Mouse (Mus musculus) kidney, postnatal 4 days (tissue): ENCODE measurements at regions not wholly inside any gene's neighbourhood (a gene's known extent, or its start where the extent isn't known, plus 50 kb on each side); places are given as distances from the start of the nearest gene placed in this dataset.
"Not testable (repeated sequence)": the region's sequence is repeated elsewhere in the genome, so short reads cannot be mapped to it uniquely, and the experiment has no call there.

ENCODE experiments used
- DNase-seq, 2 experiments: peaks; one replicate each; pipeline ENCODE4 v3.0.0; 2021; ENCODE audit warnings: mixed read lengths in 2 of 2

DNA sequence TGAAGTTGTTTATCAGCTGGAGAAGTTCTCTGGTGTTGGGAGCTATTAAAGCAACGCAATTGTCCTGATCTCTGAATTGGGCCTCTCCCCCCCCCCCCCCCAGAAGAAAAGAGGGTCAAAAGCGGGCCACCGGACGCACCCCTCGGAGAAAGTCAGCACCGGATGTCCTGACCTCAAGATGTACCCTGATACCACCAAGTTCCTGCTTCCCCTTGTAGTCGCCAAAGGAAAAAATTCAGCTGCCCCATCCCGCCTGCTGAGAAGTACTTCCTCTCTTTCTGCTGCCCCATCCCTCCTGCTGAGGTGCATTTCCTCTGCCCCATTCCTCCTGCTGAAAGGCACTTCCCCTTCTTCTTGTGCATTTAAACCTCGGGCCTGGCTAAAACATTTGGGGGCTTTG, 1191.1 kb upstream of the 1700008P02Rik start:
- DNase-seq: not testable (repeated sequence)

GRCm38 (mm10) chr3:7805121-7805520, 1184.9 kb upstream of the 1700008P02Rik start:
- not testable (repeated sequence) for DNase-seq

DNA sequence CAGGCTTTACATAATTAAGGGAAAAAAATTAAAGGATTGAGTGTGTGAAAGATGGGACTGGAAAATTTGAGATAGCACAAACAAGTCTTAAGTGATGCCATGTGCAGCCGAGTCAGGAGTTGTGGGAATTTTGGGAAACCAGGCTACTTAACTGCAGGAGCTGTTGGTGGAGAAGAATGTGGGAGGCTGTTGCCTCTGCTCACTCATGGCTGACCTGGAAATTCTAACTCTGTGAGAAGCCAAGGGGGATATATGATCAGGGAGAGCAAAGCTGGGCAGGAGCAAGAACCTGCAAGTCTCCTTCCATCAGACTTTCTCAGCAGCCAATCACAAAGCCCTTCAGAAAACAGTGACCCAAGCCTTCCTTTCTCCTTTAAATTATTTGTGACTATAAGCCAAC, 1184.0 kb upstream of the 1700008P02Rik start:
- DNase-seq: peak in 1 of 2 experiments; percentile 1

DNA sequence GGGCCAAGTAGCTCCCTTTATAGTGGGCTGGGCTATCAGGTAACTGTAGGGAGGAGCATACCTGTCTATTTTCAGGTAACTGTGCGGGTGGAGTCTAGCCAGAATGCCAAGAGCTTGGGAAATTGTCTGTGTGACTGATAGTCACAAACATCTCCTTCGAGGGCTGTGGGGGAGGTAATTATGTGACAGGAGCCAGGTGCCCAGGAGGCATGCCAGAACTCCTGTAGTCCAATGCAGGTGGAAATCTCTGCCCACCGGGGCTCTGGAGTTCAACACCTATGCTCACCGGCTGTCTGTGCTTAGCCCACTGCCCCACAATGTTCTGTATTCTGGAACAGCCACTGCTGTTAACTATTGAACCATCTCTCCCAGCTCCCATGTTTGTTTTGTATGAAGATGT, 1179.2 kb upstream of the 1700008P02Rik start:
- DNase-seq: no peak

DNA sequence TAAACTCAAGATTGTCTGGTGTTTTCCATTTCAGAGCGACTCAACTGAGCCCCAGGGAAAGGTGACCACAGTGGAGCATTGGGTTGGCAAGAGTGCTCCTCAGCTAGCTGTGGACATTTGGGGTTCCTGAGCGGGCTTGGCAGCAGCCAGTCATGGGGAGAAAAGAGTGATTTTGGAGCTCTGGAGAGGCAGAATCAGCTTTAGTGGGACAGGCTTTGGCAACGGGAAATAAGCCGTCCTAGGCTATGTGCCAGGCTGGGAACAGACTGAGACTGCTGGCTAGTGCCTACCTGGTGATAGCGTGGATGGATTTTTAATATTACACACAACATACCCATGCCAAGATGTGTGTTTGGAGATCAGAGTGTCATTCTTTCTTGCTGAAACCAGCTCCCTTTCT, 1167.4 kb upstream of the 1700008P02Rik start:
- no peak for DNase-seq

DNA sequence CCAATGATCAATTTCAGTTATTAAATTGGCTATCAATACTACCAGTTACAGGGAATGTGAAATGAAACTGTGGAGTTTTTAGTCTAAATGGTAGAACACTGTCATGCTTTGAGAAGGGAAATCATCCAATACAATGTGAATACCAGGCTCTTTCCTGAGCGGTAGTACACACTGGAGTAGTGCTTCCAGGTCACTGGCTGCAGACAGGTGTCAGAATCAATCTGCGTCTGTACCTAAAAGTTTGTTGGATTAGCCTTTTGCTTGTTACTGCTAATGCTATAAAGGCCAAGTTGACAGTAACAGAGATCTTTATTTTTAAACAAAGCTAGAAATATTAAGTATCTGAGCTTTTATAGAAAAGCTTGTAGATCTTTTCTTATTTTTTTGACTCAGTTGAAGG, 1164.9 kb upstream of the 1700008P02Rik start:
- DNase-seq: no peak

DNA sequence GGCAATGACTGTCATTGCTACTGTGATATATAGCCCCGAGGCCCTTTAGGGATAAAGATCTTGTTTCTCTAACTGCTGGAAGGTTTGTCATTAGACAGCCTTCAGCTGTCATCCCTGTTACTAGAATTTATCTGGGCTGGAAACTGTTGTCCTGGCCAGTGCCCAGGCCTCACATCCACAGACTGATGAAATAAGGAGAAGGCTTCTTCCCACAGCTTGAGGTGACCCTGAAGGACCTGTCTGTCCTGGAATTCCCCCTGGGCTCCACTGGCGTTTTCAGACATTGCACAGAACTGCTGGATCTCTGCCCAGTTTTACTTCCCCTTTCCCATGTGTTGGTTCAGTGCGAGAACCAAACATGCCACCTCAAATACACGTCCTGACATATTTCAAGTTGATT, 1135.2 kb upstream of the 1700008P02Rik start:
- peak; percentile 20 to 26 for DNase-seq

DNA sequence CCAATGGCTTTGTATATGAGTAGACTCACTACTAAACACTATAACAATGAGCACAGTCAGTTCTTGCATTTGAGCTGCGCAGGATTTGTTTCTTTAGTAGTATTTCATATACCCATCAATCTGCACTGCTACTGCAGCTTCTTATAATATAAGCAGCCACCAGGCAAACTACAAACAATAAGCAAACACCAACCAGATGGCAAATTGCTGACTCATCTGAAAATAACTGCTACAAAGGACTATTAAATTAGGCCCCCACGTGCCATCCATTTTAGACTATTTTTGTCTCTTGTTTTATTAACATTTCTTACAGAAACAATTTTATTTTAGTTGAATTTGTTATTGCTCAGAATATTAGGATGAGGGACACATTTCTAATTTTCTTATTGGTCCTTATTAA, 1093.5 kb upstream of the 1700008P02Rik start:
- no peak for DNase-seq

DNA sequence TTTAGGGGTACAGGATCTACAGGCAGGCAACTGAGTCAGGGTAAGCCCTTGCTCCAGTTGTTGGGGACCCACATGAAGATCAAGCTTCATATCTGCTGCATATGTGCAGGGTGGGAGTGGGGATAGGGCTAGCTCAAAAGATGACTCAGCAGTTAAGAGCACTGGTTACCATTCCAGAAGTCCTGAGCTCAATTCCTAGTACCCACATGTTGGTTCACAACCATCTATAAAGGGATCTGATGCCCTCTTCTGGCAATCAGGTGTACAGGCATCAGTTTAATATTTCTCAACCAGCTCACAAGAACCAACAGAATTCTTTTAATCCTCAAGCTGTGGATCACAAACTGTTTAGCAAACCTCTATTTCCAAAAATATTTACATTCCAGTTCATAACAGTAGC, 1092.9 kb upstream of the 1700008P02Rik start:
- DNase-seq: no peak

DNA sequence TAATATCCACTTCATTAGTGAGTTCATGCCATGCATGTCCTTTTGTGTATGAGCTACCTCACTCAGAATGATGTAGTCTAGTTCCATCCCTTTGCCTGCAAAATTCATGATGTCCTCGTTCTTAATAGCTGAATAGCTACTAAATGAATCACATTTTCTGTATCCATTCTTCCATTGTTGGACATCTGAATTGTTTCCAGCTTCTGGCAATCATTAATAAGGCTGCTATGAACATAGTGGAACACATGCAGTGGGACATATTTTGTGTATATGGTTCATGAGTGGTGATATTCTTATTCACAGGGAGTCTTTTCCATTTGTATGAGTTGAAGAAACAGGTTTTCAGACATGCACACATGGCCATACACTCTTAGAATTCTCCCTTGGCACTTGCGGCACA, 1092.2 kb upstream of the 1700008P02Rik start:
- no peak for DNase-seq

GRCm38 (mm10) chr3:7708609-7709008, 1088.4 kb upstream of the 1700008P02Rik start:
- DNase-seq: no peak

DNA sequence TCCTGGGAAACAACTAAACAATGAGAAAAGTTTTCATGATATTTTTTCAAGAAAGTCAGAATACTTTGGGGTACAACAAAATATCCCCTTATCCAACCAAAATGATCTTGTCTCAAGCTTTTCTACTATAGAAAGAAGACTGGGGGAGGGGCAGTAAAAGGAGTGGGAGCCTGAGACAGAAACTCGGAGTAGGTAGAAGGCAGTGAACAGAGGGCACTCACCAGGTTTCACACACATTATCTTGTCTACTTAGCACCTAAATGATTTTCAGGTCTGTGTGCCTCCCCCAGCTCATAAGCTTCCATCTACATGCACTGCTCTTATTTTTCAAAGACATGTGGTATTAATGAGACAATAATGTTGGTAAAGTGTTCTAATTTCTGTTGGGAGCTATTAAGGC, 1063.3 kb upstream of the 1700008P02Rik start:
- no peak for DNase-seq

DNA sequence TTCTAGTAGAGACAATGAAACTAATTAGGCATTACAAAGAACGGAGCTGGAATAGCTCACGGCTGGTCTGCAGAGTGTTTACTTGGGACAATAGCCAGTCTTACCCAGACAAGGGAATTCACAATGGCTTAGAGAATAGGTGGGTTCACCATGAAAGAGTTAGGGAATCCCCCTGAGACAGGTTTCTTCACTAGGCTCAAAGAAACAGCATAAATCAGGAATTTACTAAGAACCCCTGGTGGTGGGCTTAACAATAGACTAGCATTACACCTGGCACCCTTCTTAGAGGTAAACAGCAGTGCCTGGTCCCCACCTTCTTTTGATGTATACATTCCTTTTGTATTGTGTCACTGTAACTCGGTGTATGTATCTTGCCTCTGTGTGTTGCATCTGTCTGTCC, 1062.6 kb upstream of the 1700008P02Rik start:
- DNase-seq: not testable (repeated sequence)

- no peak for DNase-seq
These were observed 1062.1 kb upstream of the 1700008P02Rik start for GRCm38 (mm10) chr3:7682311-7682710.

DNA sequence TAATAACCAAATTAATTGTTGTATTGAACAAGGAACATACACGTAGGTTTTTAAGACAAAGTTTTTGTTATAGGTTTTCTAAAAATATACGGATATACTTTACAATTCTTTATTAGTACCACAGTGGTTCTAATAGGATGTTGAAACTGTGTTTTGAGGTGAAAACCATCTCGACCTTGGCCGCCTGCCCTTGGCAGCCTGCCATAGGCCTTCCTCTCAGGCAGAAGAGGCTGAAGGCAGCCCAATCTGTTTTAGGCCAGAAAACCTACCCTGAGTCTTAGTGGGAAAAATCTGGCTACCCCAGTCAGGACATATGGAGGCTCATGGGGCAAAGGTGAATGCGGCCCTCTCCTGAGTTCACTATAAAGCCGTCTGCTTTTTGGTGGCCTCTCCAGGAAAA, 1049.7 kb upstream of the 1700008P02Rik start:
- DNase-seq: no peak

GRCm38 (mm10) chr3:7667851-7668250, 1047.6 kb upstream of the 1700008P02Rik start:
- DNase-seq: not testable (repeated sequence)

DNA sequence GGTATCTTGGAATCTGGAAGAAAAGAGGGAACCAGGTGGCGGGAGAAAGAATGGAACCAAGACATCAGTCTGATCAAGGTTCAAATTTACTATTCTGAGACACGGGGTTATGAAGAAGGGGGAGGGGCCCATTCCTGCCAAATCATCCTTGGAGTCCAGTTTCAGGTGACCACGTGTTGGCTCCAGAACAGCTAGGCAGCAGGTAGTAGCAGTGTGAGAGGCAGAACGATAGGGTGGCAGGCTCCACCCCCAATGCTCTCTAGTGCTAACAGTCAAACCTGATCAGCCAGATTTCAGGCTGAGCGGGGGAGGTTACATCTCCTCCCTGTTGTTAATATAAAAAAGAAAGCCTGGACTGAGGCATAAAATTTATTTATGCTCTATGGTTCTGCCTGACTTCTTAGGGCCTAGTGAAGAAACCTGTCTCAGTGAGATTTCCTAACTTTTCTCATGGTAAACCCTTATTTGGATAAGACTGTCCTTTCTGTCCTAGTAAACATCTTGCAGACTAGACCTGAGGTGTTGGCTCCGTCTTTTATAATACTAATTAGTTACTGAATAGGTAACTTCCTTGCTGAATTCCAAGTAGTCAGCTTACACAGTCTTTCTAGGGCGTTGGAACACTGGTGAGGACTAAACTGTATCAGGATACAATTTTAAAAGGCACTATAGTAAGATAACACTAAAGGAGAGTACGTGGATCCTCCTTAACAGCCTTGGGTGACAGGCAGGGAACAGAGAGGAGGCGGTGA, 1046.3 kb upstream of the 1700008P02Rik start:
- DNase-seq: peak; percentile 19 to 40
